Mouse (Mus musculus): ENCODE results near the gene AI467606.

Gene AI467606

GRCm38 (mm10) chr7:127093914-127094313 lies 2.8 kb downstream of the AI467606 start:
- no peak for DNase-seq (ENCODE audit: low spot score)

GRCm38 (mm10) chr7:127096456-127096855 lies 5.3 kb downstream of the AI467606 start:
- DNase-seq (ENCODE audit: low spot score): no peak

GRCm38 (mm10) chr7:127098521-127098920 lies 7.4 kb downstream of the AI467606 start:
- no peak for DNase-seq (ENCODE audit: low spot score)

- DNase-seq (ENCODE audit: low spot score): no peak
Measured at GRCm38 (mm10) chr7:127098950-127099349, 7.8 kb downstream of the AI467606 start.

- DNase-seq (ENCODE audit: low spot score): no peak
Measured at GRCm38 (mm10) chr7:127099528-127099927, 8.4 kb downstream of the AI467606 start.

GRCm38 (mm10) chr7:127101451-127102016 lies 10.4 kb downstream of the AI467606 start:
- no peak for DNase-seq (ENCODE audit: low spot score)

- no peak for DNase-seq (ENCODE audit: low spot score)
Measured at GRCm38 (mm10) chr7:127102148-127102547, 11.0 kb downstream of the AI467606 start.

DNA sequence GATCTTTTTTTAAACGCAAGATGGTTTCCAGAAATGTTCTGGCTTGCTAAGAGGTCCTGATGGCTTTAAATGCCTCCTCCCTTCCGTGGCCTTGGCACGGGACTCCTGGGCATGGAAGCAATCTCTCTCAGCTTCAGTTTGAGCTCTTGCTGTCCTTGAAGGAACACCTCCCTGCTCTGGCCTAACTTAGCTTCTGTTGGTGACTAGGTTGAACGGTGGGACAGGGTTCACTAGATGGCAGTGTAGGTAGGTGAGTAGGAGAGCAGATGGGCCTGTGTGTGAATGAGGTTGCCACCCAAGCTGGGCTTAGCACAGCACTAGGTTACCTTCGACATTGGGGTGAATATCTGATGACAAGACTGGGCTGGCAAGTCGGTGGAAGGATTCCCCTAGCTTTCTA lies 12.8 kb downstream of the AI467606 start:
- no peak for DNase-seq (ENCODE audit: low spot score)

DNA sequence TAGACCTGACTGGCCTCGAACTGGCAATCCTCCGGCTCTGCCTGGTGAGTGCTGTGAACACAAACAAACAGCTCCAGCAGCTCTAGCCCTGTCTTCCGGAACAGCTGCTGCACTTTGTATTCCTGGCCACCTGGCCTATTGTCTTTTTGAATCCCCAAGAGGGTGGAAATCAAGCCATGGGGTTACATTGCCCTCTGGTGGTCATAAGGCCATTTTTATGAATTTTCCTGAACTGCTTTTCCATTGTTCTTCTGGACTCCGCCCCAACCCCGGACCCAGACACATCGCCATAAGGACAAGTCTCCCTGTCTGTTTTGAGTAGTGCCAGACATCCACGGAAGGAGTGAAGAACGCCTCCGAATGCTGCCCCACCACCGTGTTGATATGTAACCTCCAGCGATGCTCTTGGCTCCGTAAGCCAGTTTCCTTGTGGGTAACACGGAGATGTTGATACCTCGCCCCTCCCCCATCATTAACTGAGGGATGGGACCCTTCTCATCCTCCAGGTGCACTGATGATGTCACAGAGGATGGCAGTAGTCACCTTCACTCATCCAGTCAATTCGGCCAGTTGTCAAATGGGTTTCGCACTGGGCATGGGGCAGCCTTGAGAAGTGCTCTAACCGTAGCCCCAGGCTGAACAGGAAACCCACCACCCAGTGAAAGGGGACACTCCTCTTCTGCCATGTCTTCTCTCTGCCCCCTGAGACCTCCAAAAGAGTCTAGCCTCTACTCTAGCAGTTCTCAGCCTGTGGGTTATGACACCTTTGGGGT lies 13.6 kb downstream of the AI467606 start:
- peak; percentile 87 for DNase-seq (ENCODE audit: low spot score)

DNA sequence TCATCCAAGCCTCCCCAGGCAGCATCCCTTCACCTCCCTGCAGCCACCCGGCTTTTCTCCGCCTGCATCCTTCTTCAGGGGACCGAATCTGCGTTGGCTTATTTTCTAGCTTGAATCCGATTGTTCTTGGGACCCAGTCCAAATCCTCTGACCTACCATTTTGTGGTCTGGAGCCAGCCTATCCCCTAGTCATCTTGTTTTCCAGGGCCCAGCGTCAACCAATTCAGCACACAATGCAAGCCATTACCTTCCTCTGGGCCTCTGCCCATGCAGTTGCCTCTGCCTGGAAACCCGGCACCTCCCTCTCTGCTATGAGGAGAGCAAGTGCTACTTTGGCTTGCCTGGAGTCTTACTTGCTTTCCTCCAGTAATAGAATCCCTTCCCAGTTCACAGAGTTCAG lies 14.4 kb downstream of the AI467606 start:
- DNase-seq (ENCODE audit: low spot score): no peak

DNA sequence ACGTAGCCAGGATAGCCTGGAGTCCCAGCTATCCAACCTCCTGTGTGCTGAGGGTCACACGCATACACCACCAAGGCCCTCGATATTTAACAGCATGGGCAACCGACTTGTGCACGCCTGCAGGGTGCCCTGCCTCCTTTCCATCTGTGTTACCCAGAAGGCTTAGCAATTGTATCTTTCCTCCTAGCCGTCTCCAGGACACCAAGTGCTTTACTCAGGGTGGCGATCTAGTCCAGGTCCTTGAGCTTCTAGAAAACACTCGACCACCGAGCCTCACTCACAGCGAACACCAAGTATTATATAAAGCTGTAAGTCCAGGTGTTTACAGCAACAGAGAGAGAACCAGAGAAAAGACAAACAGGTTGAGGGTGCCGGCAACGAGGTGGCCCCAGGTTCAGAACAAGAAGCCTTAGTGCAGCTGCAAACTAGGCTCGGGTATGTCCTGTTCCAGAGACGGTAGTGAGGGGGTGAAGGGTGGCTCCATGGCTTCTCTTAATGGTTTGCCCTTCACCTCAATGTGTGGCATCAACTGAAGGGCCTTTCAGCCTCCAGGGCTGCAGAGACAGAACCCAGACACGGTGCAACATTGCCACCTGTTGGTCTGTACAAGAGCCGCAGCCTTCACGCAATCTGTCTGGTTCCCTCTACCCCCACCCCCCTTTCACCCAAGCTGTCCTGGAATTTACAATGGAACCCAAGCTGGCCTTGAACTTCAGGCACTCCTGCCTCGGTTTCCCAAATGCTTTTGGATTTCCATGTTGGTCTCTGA lies 19.3 kb downstream of the AI467606 start:
- DNase-seq (ENCODE audit: low spot score): no peak

- DNase-seq (ENCODE audit: low spot score): no peak
Measured at GRCm38 (mm10) chr7:127111461-127111860, 20.3 kb downstream of the AI467606 start.

GRCm38 (mm10) chr7:127112251-127112841 lies 21.2 kb downstream of the AI467606 start:
- no peak for DNase-seq (ENCODE audit: low spot score)

DNA sequence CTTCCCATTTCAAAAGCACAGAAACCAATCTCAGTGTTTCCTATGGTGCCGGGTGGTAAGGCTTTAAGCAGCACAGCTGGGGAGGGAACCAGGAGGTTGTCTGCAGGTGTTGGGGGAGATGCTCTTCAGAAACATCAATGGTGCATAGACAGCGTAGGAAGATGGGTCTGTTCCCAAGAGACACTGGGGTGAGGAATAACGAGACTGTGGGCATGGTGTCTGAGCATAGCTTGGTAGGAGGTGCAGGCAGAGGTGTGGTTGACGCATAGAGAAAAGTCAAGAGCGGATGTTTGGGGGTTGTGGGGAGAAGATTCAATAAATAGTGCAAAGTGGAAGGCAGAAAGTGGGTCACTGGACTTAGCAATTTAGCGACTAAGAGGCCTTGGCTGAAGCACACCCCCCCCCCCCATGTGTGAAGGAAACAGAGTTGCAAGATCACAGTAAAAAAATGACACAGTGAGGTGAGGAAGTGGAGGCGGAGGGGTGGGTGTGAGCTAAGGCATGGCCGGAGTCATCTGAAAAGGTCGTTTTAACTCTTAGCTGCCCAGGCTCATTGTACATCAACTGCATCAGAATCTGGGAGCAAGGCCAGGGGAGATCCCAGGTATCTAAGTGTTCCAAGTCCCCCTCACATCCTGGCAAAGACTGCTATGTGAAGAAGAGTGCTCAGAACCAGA lies 21.9 kb downstream of the AI467606 start:
- DNase-seq (ENCODE audit: low spot score): no peak

DNA sequence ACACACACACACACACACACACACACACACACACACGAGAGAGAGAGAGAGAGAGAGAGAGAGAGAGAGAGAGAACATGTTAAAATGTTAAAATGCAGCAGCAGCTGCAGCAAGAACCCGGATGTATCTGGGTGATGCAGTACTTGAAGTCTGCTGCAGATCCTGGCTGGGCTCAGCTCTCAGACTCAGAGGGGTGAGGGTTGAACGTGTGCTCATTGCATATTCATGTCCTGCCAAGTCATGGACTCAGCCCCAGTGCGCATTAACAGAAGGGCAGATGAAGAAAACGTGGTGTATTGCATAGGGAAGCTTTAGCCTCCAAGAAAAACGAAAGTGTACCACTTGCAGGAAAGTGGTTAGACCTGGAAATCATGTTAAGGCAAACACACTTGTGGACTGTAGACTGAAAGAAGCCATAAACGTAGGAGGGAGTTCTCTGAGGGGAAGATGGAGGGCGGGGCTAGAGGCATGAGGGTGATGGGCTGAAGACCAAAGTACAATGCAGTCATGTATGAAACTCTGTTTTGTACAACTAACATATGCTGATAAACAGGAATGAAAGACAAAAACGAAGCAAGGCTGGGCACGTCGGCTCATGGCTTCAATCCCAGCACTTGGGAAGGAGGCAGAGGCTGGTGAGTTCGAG lies 22.6 kb downstream of the AI467606 start:
- peak; percentile 68 for DNase-seq (ENCODE audit: low spot score)

GRCm38 (mm10) chr7:127114920-127115319 lies 23.8 kb downstream of the AI467606 start:
- no peak for DNase-seq (ENCODE audit: low spot score)

DNA sequence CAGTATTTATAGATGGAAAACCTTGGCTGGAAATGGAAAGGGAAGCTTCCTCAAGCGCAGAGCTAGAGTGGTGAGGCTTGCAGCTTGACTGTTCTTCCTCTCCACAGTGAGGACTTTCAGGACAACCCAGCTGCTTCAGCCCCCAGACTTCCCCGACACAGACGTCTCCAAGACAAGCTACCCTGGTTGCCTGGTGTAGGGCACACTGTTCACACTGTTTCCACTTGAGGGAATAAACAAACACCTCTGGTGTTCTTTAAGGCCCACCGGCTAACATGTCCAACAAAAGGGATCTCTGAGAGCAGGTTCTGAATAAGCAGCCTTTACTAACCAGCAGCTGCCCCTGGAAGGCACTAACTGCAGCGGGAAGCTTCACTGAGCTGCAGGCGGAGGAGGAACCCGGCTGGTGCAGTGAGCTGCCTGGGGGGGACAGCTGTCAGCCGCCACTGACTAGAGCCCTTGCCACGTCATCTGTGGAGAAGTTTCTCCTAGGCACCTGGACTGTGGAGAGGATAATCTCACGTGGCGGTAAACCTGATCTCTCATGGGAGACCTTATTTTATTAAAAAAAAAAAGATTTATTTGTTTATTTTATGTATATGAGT lies 25.3 kb downstream of the AI467606 start:
- no peak for DNase-seq (ENCODE audit: low spot score)

- peak; percentile 55 for DNase-seq (ENCODE audit: low spot score)
Measured at GRCm38 (mm10) chr7:127117948-127118347, 26.8 kb downstream of the AI467606 start.

DNA sequence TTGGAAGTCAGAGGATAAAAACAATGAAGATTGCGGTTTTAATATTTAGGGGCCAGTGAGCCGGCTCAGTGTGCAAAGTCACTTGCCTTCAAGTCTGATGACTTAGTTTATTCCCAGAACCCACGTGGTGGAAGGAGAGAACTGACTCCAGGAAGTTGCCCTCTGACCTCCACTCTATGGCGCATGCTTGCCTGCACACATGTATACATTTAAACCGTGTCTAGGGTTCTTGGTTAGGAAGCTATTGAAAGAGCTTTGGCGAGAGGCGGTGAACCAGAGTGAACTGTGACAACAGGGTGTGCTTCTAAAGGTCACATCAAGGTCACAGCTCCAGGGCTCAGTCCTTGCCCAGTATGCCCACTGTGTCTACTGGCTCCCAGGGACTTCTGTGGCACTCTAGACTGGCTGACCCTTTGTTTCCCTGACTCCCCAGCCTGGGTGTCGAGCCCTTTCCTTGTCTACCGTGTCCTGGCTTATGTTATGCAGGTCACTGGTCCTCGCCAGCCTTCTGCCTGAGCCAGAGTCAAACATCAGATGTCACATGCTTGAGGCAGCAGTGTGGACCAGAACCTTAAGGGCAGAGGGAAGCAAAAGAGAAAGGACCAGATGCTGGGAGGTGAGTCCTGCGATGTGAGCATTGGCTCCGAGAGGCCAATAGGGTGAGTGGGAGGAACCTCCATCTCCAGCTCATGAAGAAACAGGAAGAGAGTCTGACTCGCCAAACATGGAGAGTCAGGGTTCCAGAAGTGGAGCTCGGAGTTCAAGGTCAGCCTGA lies 27.7 kb downstream of the AI467606 start:
- peak; percentile 60 for DNase-seq (ENCODE audit: low spot score)

Data from yolk sac, embryonic 10.5 days (tissue).